Mouse (Mus musculus): ENCODE results near the gene Ranbp10.

- TF ChIP-seq POLR2A (IDR thresholded peaks at IDR 0.05; ENCODE audit: extremely low read depth, insufficient read depth, low read length) (no peak), CTCF (IDR thresholded peaks at IDR 0.05; ENCODE audit: extremely low read depth, insufficient read depth, low read length) (no peak)
Measured at GRCm38 (mm10) chr8:105727397-105728124, 99.6 kb downstream of the Ranbp10 start.
